Mouse (Mus musculus): Measurements from ENCODE around the gene Gm9918. TPM values are rescaled to one million over a fixed set of nuclear protein-coding genes. Genes with fewer than 3 reads are reported as not detected.

Gm9918 gene
- polyA plus RNA-seq, 1 experiment from 2014 or later = 1.1 TPM

GRCm38 (mm10) chr15:102296368-102297006 lies 26.1 kb downstream of the Gm9918 start:
- WGBS = 4% methylated on average over 24 of the region's 24 CpGs
- Histone ChIP-seq H3K4me1 (peaks cover 12% of the 10 kb centered on the region), H3K27ac (peak overlapping the region; percentile 81), H3K4me3 (peak overlapping the region; percentile 81), H3K36me3 (peaks cover 38% of the 10 kb centered on the region), H3K9me3 (replicated peaks) (no peaks in the 10 kb centered on the region), H3K27me3 (ENCODE audit: low read depth, poor library complexity, severe bottlenecking) (no peaks in the 10 kb centered on the region)
- no peak for DNase-seq (ENCODE audit: low spot score)

GRCm38 (mm10) chr15:102302542-102302941 lies 32.2 kb downstream of the Gm9918 start:
- no peaks in the 10 kb centered on the region for H3K27me3 ChIP-seq (ENCODE audit: low read depth, poor library complexity, severe bottlenecking)
- DNase-seq (ENCODE audit: low spot score) = no peak
- H3K27ac ChIP-seq = no peak overlapping the region
- no peak overlapping the region for H3K4me3 ChIP-seq
- 92% methylated on average over 6 of the region's 6 CpGs for WGBS
- no peaks in the 10 kb centered on the region for H3K4me1 ChIP-seq
- no peaks in the 10 kb centered on the region for H3K9me3 ChIP-seq (replicated peaks)
- peaks cover 95% of the 10 kb centered on the region for H3K36me3 ChIP-seq

GRCm38 (mm10) chr15:102308717-102309116 lies 38.4 kb downstream of the Gm9918 start:
- H3K9me3 ChIP-seq (replicated peaks) = no peaks in the 10 kb centered on the region
- H3K27me3 ChIP-seq (ENCODE audit: low read depth, poor library complexity, severe bottlenecking) = no peaks in the 10 kb centered on the region
- WGBS = 86% methylated on average over 9 of the region's 9 CpGs
- H3K36me3 ChIP-seq = peaks cover 97% of the 10 kb centered on the region
- no peaks in the 10 kb centered on the region for H3K4me1 ChIP-seq
- no peak overlapping the region for H3K4me3 ChIP-seq
- H3K27ac ChIP-seq = no peak overlapping the region
- DNase-seq (ENCODE audit: low spot score) = no peak

DNA sequence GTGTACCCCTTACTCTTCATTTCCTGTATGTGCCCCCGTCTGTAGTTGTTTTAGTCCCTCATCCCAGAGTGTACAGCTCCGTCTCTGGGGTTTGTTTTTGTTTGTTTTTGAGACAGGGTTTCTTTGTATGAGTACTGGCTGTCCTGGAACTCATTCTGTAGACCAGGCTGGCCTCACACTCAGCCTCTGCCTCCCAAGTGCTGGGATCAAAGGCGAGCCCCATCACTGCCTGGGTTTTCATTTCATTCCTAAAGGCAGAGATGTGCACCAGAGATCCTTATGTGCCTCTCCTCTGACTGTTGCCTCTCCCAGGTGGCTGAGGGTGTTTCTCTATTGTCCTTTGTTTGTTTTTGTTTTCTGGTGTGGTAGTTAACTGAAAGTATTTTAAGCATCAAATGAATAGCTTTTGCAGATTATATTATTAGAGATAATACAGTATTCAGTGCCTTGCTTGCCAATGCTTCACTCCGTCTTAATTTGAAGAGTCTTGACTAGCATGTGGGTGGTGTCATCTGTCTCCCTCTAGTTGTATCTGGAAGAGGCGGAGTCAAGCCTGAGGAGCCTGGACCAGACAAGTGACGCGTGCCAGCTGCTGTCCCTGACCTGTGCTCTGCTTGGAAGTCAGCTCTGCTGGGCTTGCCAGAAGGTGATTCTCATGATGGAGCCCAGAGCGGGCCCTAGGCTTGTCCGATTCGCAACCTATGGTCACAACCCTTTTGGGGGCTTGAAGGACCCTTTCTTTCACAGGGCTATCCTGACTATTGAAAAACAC lies 39.9 kb downstream of the Gm9918 start:
- DNase-seq (ENCODE audit: low spot score) = no peak
- Histone ChIP-seq H3K9me3 (replicated peaks) (no peaks in the 10 kb centered on the region), H3K4me1 (no peaks in the 10 kb centered on the region), H3K36me3 (peaks cover 97% of the 10 kb centered on the region), H3K27me3 (ENCODE audit: low read depth, poor library complexity, severe bottlenecking) (no peaks in the 10 kb centered on the region), H3K4me3 (no peak overlapping the region), H3K27ac (no peak overlapping the region)
- 80% methylated on average over 10 of the region's 10 CpGs for WGBS

- H3K27me3 ChIP-seq (ENCODE audit: low read depth, poor library complexity, severe bottlenecking) = no peaks in the 10 kb centered on the region
- H3K36me3 ChIP-seq = peaks cover 97% of the 10 kb centered on the region
- H3K4me3 ChIP-seq = no peak overlapping the region
- no peaks in the 10 kb centered on the region for H3K9me3 ChIP-seq (replicated peaks)
- H3K4me1 ChIP-seq = no peaks in the 10 kb centered on the region
- no peak overlapping the region for H3K27ac ChIP-seq
- DNase-seq (ENCODE audit: low spot score) = no peak
Observed at GRCm38 (mm10) chr15:102311489-102311888, 41.1 kb downstream of the Gm9918 start.

- Histone ChIP-seq H3K4me1 (no peaks in the 10 kb centered on the region), H3K9me3 (replicated peaks) (no peaks in the 10 kb centered on the region), H3K27me3 (ENCODE audit: low read depth, poor library complexity, severe bottlenecking) (no peaks in the 10 kb centered on the region), H3K27ac (no peak overlapping the region), H3K36me3 (peaks cover 96% of the 10 kb centered on the region), H3K4me3 (no peak overlapping the region)
- DNase-seq (ENCODE audit: low spot score) = no peak
- WGBS = 92% methylated on average over 8 of the region's 8 CpGs
Observed at GRCm38 (mm10) chr15:102315292-102315691, 44.9 kb downstream of the Gm9918 start.

DNA sequence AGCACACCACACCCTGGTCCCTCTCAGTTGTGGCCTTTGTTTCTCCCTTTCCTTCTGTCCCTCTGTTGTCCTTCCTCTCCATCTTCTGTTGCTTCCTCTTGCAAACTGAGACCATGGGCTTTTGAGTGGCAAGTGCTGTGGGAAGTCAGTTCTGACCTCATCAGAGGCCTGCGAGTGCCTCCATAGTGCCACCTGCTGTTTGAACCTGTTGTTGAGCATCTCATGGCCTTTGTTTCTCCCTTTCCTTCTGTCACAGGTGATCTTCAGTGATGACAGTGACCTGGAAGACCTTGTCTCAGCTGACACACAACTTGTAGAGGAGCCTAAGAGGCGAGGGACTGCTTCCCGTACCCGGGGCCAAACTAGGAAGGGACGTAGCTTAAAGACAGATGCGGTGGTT lies 45.9 kb downstream of the Gm9918 start:
- Histone ChIP-seq H3K4me1 (no peaks in the 10 kb centered on the region), H3K36me3 (peaks cover 98% of the 10 kb centered on the region), H3K27ac (no peak overlapping the region), H3K9me3 (replicated peaks) (no peaks in the 10 kb centered on the region), H3K4me3 (no peak overlapping the region), H3K27me3 (ENCODE audit: low read depth, poor library complexity, severe bottlenecking) (no peaks in the 10 kb centered on the region)
- WGBS = 89% methylated on average over 6 of the region's 6 CpGs
- DNase-seq (ENCODE audit: low spot score) = peak; percentile 49

Other genes with a start within 250 kb of the Gm9918 start
- 33.4 and 49.5 TPM in 2 replicates for gene Krt18, start 242.4 kb upstream of the Gm9918 start, polyA plus RNA-seq (2016; fragmentation: Nextera tagmentation; extraction: Ambion mirVana)
- 133 and 140 TPM in 2 replicates for gene Eif4b, start 196.8 kb upstream of the Gm9918 start, polyA plus RNA-seq (2016; fragmentation: Nextera tagmentation; extraction: Ambion mirVana)
- gene Tns2, start 170.2 kb upstream of the Gm9918 start, polyA plus RNA-seq (2016; fragmentation: Nextera tagmentation; extraction: Ambion mirVana) = 13.0 and 18.6 TPM in 2 replicates
- 12.6 and 14.6 TPM in 2 replicates for gene Spryd3, start 134.3 kb upstream of the Gm9918 start, polyA plus RNA-seq (2016; fragmentation: Nextera tagmentation; extraction: Ambion mirVana)
- gene Igfbp6, start 126.2 kb upstream of the Gm9918 start, polyA plus RNA-seq (2016; fragmentation: Nextera tagmentation; extraction: Ambion mirVana) = 0.23 and 0.46 TPM in 2 replicates
- 0.06 and 0.24 TPM in 2 replicates for gene Soat2, start 120.0 kb upstream of the Gm9918 start, polyA plus RNA-seq (2016; fragmentation: Nextera tagmentation; extraction: Ambion mirVana)
- gene Zfp740, start 67.3 kb upstream of the Gm9918 start, polyA plus RNA-seq (2016; fragmentation: Nextera tagmentation; extraction: Ambion mirVana) = 73.0 and 88.7 TPM in 2 replicates
- gene Csad, start 65.8 kb upstream of the Gm9918 start, polyA plus RNA-seq (2016; fragmentation: Nextera tagmentation; extraction: Ambion mirVana) = 38.8 and 55.0 TPM in 2 replicates
- gene Itgb7, start 38.6 kb upstream of the Gm9918 start, polyA plus RNA-seq (2016; fragmentation: Nextera tagmentation; extraction: Ambion mirVana) = 1.2 and 1.5 TPM in 2 replicates
- 111 and 148 TPM in 2 replicates for gene Rarg, start 13.0 kb upstream of the Gm9918 start, polyA plus RNA-seq (2016; fragmentation: Nextera tagmentation; extraction: Ambion mirVana)
- 69.5 and 76.5 TPM in 2 replicates for gene Mfsd5, start 8.9 kb downstream of the Gm9918 start, polyA plus RNA-seq (2016; fragmentation: Nextera tagmentation; extraction: Ambion mirVana)
- 60.6 and 63.5 TPM in 2 replicates for gene Espl1, start 25.7 kb downstream of the Gm9918 start, polyA plus RNA-seq (2016; fragmentation: Nextera tagmentation; extraction: Ambion mirVana)
- 351 and 381 TPM in 2 replicates for gene Pfdn5, start 55.6 kb downstream of the Gm9918 start, polyA plus RNA-seq (2016; fragmentation: Nextera tagmentation; extraction: Ambion mirVana)
- gene Myg1, start 61.1 kb downstream of the Gm9918 start, polyA plus RNA-seq (2016; fragmentation: Nextera tagmentation; extraction: Ambion mirVana) = 123 and 135 TPM in 2 replicates
- gene Aaas, start 80.2 kb downstream of the Gm9918 start, polyA plus RNA-seq (2016; fragmentation: Nextera tagmentation; extraction: Ambion mirVana) = 150 and 163 TPM in 2 replicates
- gene Sp7, start 96.6 kb downstream of the Gm9918 start, polyA plus RNA-seq (2016; fragmentation: Nextera tagmentation; extraction: Ambion mirVana) = 1.6 and 1.8 TPM in 2 replicates
- gene Sp1, start 135.6 kb downstream of the Gm9918 start, polyA plus RNA-seq (2016; fragmentation: Nextera tagmentation; extraction: Ambion mirVana) = 9.1 and 9.8 TPM in 2 replicates
- gene Amhr2, start 174.8 kb downstream of the Gm9918 start, polyA plus RNA-seq (2016; fragmentation: Nextera tagmentation; extraction: Ambion mirVana) = 0.15 TPM in 1 of 2 replicates, not detected in the other
- 57.6 and 60.5 TPM in 2 replicates for gene Prr13, start 188.5 kb downstream of the Gm9918 start, polyA plus RNA-seq (2016; fragmentation: Nextera tagmentation; extraction: Ambion mirVana)
- gene Pcbp2, start 200.0 kb downstream of the Gm9918 start, polyA plus RNA-seq (2016; fragmentation: Nextera tagmentation; extraction: Ambion mirVana) = 230 and 235 TPM in 2 replicates
- gene Gm10337, start 233.2 kb downstream of the Gm9918 start, polyA plus RNA-seq (2016; fragmentation: Nextera tagmentation; extraction: Ambion mirVana) = 3.8 and 4.8 TPM in 2 replicates
- gene Map3k12, start 246.5 kb downstream of the Gm9918 start, polyA plus RNA-seq (2016; fragmentation: Nextera tagmentation; extraction: Ambion mirVana) = 23.8 and 27.7 TPM in 2 replicates
- gene Tarbp2, start 247.6 kb downstream of the Gm9918 start, polyA plus RNA-seq (2016; fragmentation: Nextera tagmentation; extraction: Ambion mirVana) = 143 and 150 TPM in 2 replicates